Mouse (Mus musculus): ENCODE measurements around the gene Wnt5b. TPM values are rescaled to one million over a fixed set of nuclear protein-coding genes. Genes with fewer than 3 reads are reported as not detected.
"Not testable (repeated sequence)": the region's sequence is repeated elsewhere in the genome, so short reads cannot be mapped to it uniquely, and the experiment has no call there.

Gene Wnt5b
- polyA plus RNA-seq, 1 experiment from 2014 or later: 0.30 TPM

- Histone ChIP-seq H3K9me3 (replicated peaks) (no peaks in the 10 kb centered on the region), H3K4me2 (no peak overlapping the region), H3K27me3 (no peaks in the 10 kb centered on the region), H3K4me3 (replicated peaks) (no peak overlapping the region), H3K9ac (no peak overlapping the region), H3K27ac (replicated peaks) (no peak overlapping the region), H3K4me1 (replicated peaks) (peaks cover 36% of the 10 kb centered on the region), H3K36me3 (replicated peaks) (peaks cover 15% of the 10 kb centered on the region)
- no peak for ATAC-seq (ENCODE audit: insufficient read depth)
- 16% methylated on average over 2 of the region's 2 CpGs for WGBS (ENCODE audit: insufficient replicate concordance)
Observed at GRCm38 (mm10) chr6:119485486-119485885, 58.7 kb downstream of the Wnt5b start.

DNA sequence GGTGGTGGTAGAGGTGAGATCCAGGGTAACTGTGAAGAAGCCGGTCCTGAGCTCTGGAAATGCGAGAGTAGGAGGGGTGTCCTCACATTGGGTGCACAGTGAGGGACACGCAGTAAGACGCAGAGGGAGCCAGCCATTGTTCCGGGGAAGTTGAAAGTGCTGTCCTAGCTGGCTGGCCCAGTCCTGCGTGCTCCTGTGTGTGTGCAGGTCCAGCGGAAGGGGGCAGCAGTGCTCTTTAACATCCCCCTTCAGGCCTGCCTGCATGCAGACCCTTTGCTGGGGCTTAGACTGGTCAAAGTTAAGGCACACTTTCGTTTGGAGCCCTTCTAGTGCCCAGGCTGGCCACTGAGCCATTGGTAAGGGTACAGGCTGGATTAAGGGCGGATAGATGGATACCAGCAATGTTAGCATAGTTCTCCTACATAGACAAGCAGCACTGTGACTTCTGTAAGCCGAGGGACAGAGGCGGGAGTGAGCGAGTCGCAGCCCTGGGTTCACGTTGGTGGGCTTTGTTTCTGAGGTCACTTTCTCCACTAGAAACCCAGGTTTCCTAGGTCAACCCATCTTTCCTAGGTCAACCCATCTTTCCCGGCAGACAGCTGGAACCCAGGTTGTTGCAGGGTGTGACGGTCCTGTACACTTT lies 61.1 kb downstream of the Wnt5b start:
- no peak for ATAC-seq (ENCODE audit: insufficient read depth)
- H3K9ac ChIP-seq: no peak overlapping the region

GRCm38 (mm10) chr6:119481741-119482390 lies 62.3 kb downstream of the Wnt5b start:
- H3K27me3 ChIP-seq; H3K27ac ChIP-seq (replicated peaks); ATAC-seq (ENCODE audit: insufficient read depth); H3K9me3 ChIP-seq (replicated peaks): not testable (repeated sequence)
- WGBS (ENCODE audit: insufficient replicate concordance): 4% methylated on average over 10 of the region's 10 CpGs
- Histone ChIP-seq H3K9ac (0 out of 2 replicates have a peak overlapping the region, but pooled peaks have one; percentile 25), H3K4me3 (replicated peaks) (peak overlapping the region; percentile 82), H3K4me1 (replicated peaks) (peaks cover 61% of the 10 kb centered on the region), H3K36me3 (replicated peaks) (peaks cover 15% of the 10 kb centered on the region), H3K4me2 (peak overlapping the region; percentile 98)

More for the DNA sequence above, 61.1 kb downstream of the Wnt5b start:
- Histone ChIP-seq H3K27ac (replicated peaks) (no peak overlapping the region), H3K27me3 (no peaks in the 10 kb centered on the region), H3K4me2 (peak overlapping the region; percentile 51), H3K9me3 (replicated peaks) (no peaks in the 10 kb centered on the region), H3K4me3 (replicated peaks) (peak overlapping the region; percentile 20; the same call in 1 of the 2 replicates), H3K4me1 (replicated peaks) (peaks cover 51% of the 10 kb centered on the region), H3K36me3 (replicated peaks) (peaks cover 15% of the 10 kb centered on the region)
- 59% methylated on average over 16 of the region's 16 CpGs for WGBS (ENCODE audit: insufficient replicate concordance)

DNA sequence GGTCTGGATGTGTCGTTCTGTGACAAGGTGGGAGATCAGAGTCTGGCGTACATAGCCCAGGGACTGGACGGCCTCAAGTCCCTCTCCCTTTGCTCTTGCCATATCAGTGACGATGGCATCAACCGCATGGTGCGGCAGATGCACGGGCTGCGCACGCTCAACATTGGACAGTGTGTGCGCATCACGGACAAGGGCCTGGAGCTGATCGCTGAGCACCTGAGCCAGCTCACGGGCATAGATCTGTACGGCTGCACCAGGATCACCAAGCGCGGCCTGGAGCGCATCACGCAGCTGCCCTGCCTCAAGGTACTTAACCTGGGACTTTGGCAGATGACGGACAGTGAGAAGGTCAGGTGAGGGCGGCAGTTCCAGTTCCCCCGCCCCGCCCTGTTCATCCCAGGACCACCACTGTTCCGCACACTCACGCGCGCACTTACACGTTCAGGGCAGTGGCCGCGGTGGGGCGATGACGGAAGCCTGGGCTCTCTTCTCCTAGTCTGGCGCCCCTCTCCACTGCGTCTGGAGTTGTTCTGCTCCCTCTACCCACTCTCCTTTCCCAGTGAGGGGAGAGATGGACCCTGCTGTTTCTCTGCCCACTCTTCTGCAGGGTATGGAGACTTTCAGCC lies 63.3 kb downstream of the Wnt5b start:
- no peak for ATAC-seq (ENCODE audit: insufficient read depth)
- Histone ChIP-seq H3K9me3 (replicated peaks) (no peaks in the 10 kb centered on the region), H3K27me3 (no peaks in the 10 kb centered on the region), H3K4me3 (replicated peaks) (peak overlapping the region; percentile 82), H3K4me2 (peak overlapping the region; percentile 98), H3K27ac (replicated peaks) (peak overlapping the region; percentile 94; the same call in 1 of the 2 replicates), H3K9ac (peak overlapping the region; percentile 80), H3K4me1 (replicated peaks) (peaks cover 64% of the 10 kb centered on the region), H3K36me3 (replicated peaks) (peaks cover 15% of the 10 kb centered on the region)
- WGBS (ENCODE audit: insufficient replicate concordance): under 1% methylated on average over 33 of the region's 33 CpGs

DNA sequence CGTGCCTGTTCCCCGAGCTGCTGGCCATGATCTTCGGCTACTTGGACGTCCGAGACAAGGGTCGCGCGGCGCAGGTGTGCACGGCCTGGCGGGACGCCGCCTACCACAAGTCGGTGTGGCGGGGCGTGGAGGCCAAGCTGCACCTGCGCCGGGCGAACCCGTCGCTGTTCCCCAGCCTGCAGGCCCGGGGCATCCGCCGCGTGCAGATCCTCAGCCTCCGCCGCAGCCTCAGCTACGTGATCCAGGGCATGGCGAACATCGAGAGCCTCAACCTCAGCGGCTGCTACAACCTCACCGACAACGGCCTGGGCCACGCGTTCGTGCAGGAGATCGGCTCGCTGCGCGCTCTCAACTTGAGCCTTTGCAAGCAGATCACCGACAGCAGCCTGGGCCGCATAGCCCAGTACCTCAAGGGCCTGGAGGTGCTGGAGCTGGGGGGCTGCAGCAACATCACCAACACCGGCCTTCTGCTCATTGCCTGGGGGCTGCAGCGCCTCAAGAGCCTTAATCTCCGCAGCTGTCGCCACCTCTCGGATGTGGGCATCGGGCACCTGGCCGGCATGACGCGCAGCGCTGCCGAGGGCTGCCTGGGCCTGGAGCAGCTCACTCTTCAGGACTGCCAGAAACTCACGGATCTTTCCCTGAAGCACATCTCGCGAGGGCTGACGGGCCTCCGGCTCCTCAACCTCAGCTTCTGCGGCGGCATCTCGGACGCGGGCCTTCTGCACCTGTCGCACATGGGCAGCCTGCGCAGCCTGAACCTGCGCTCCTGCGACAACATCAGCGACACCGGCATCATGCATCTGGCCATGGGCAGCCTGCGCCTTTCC lies 64.1 kb downstream of the Wnt5b start:
- peak overlapping the region; percentile 98 for H3K4me2 ChIP-seq
- ATAC-seq (ENCODE audit: insufficient read depth): peak; percentile 36
- under 1% methylated on average over 70 of the region's 70 CpGs for WGBS (ENCODE audit: insufficient replicate concordance)
- H3K9ac ChIP-seq: peak overlapping the region; percentile 80
- H3K4me1 ChIP-seq (replicated peaks): peaks cover 61% of the 10 kb centered on the region
- peaks cover 15% of the 10 kb centered on the region for H3K36me3 ChIP-seq (replicated peaks)
- no peaks in the 10 kb centered on the region for H3K9me3 ChIP-seq (replicated peaks)
- peak overlapping the region; percentile 82 for H3K4me3 ChIP-seq (replicated peaks)
- peak overlapping the region; percentile 94 for H3K27ac ChIP-seq (replicated peaks)
- no peaks in the 10 kb centered on the region for H3K27me3 ChIP-seq

DNA sequence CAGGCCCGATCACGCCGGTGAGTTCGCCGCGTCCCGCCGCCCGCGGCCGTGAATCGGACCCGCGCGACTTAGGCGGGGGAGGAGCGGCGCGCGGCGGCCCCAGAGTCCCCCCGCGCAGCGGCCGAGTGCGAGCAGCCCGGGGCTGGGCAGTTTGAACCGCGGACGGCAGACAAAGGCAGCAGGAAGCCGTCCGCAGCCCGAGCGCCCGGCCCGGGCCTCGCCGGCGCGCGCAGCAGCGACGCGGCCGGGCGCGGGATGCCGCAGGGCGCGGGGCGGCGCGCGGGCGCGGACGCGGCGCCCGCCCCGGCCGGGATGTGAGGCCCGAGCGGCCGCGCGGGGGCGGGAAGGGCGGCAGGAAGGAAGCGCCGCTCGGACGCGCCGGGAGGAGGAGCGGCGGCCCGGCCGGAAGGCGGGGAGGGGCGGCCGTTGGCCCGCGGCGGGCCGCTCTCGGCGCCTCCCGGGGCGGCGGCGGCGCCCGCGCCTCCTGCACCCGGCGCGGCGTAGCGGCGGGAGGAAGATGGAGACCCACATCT lies 64.7 kb downstream of the Wnt5b start, which contains the start of gene Fbxl14:
TSS of gene Fbxl14 (plus strand) at position 326 of the 533 bp plus-strand sequence.
- under 1% methylated on average over 89 of the region's 101 CpGs for WGBS (ENCODE audit: insufficient replicate concordance)
- Histone ChIP-seq H3K4me3 (replicated peaks) (peak within 1 kb of the TSS; percentile 82), H3K27ac (replicated peaks) (peak within 1 kb of the TSS; percentile 94), H3K4me2 (peak within 1 kb of the TSS; percentile 98), H3K4me1 (replicated peaks) (peaks cover 61% of the 10 kb centered on the region), H3K27me3 (no peaks in the 10 kb centered on the region), H3K9me3 (replicated peaks) (no peaks in the 10 kb centered on the region), H3K9ac (peak within 1 kb of the TSS; percentile 80), H3K36me3 (replicated peaks) (peaks cover 14% of the 10 kb centered on the region)
- peak; percentile 87 for ATAC-seq (ENCODE audit: insufficient read depth)

- Histone ChIP-seq H3K36me3 (replicated peaks) (peaks cover 9% of the 10 kb centered on the region), H3K4me1 (replicated peaks) (peaks cover 62% of the 10 kb centered on the region), H3K27me3 (no peaks in the 10 kb centered on the region), H3K9me3 (replicated peaks) (no peaks in the 10 kb centered on the region), H3K4me2 (peak overlapping the region; percentile 98), H3K4me3 (replicated peaks) (peak overlapping the region; percentile 82), H3K9ac (peak overlapping the region; percentile 80), H3K27ac (replicated peaks) (peak overlapping the region; percentile 94)
- peak; percentile 84 for ATAC-seq (ENCODE audit: insufficient read depth)
- 2% methylated on average over 49 of the region's 49 CpGs for WGBS (ENCODE audit: insufficient replicate concordance)
Observed at GRCm38 (mm10) chr6:119478560-119479342, 65.4 kb downstream of the Wnt5b start.

DNA sequence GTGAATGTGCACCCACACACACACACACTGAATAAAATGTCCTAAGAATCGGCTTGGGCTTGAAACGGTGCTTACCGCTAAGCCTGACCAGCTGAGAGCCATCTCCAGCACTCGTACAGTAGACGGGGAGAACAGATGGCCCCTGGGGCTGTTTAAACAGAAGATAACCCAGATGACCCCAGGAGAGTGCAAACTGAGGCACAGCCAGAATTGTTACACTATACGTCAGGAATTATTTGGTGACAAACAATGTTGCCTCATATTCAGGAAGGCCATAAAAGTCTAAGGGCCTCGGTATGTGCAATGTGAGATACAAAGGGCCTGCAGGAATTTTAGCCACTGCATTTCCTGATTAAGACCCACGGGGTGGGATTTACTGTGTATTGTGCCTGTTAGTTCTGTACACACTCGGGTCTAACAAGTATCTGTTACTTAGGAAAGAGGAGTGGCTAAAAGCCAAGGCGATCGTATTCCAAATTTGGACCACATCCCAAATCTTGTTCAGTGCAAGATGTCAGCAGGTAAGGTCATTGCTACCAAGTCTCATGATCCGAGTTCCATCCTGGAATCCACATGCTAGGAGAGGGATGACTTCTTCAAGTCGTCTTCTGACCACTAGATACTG lies 66.3 kb downstream of the Wnt5b start:
- Histone ChIP-seq H3K4me1 (replicated peaks) (peaks cover 62% of the 10 kb centered on the region), H3K27ac (replicated peaks) (no peak overlapping the region; the same call in 1 of the 2 replicates), H3K4me2 (peak overlapping the region; percentile 98), H3K36me3 (replicated peaks) (no peaks in the 10 kb centered on the region; the same call in 1 of the 2 replicates), H3K4me3 (replicated peaks) (no peak overlapping the region), H3K27me3 (no peaks in the 10 kb centered on the region), H3K9me3 (replicated peaks) (no peaks in the 10 kb centered on the region), H3K9ac (no peak overlapping the region)
- ATAC-seq (ENCODE audit: insufficient read depth): no peak
- 54% methylated on average over 13 of the region's 13 CpGs for WGBS (ENCODE audit: insufficient replicate concordance)

DNA sequence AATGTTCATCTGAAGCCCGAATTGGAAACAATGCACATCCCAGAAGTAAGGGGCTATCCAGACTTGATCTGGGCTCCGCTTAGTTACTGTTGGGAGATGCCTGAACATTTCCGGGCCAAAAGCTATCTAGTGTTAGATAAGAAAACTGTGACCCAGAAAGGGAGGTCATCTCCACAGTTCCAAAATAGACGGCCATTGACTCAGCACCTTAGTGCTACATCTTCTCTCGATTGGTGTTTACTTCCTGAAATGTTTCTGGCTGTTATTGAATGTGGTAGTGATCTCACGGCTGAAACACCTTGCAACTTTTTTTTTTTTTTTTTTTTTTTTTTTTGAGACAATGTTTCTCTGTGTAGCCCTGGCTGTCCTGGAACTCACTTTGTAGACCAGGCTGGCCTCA lies 68.2 kb downstream of the Wnt5b start:
- Histone ChIP-seq H3K27me3 (0 out of 2 replicates have a peak, but pooled peaks cover 5% of the 10 kb centered on the region), H3K4me1 (replicated peaks) (peaks cover 55% of the 10 kb centered on the region), H3K9me3 (replicated peaks) (no peaks in the 10 kb centered on the region)

More for the DNA sequence above, 68.2 kb downstream of the Wnt5b start:
- Histone ChIP-seq H3K27ac (replicated peaks) (no peak overlapping the region), H3K4me2 (no peak overlapping the region), H3K36me3 (replicated peaks) (no peaks in the 10 kb centered on the region), H3K9ac (no peak overlapping the region), H3K4me3 (replicated peaks) (no peak overlapping the region)
- ATAC-seq (ENCODE audit: insufficient read depth): no peak
- 26% methylated on average over 6 of the region's 6 CpGs for WGBS (ENCODE audit: insufficient replicate concordance)
